Mouse (Mus musculus): ENCODE measurements around the gene Ltbp4. TPM values are rescaled to one million over a fixed set of nuclear protein-coding genes. Genes with fewer than 3 reads are reported as not detected.

Gene Ltbp4
- polyA plus RNA-seq, 1 experiment = 77.5 TPM

- Histone ChIP-seq H3K36me3 (ENCODE audit: control insufficient read depth, insufficient read depth, low read length) (no peaks in the 10 kb centered on the region), H3K4me1 (replicated peaks; ENCODE audit: control insufficient read depth, insufficient read depth, low read length) (peaks cover 6% of the 10 kb centered on the region; the same call in 1 of the 2 replicates), H3K27me3 (ENCODE audit: control insufficient read depth, insufficient read depth, low read length) (no peaks in the 10 kb centered on the region), H3K27ac (ENCODE audit: control insufficient read depth, insufficient read depth, low read length) (no peak overlapping the region), H3K4me3 (ENCODE audit: control insufficient read depth, insufficient read depth, low read length) (no peak overlapping the region)
- no peak for DNase-seq
- WGBS = 88% methylated on average over 3 of the region's 3 CpGs
- no peak for TF ChIP-seq CTCF (IDR thresholded peaks at IDR 0.05; ENCODE audit: borderline replicate concordance, control insufficient read depth, extremely low read depth, insufficient read depth, low read length, poor library complexity)
- TF ChIP-seq POLR2A (IDR thresholded peaks at IDR 0.05; ENCODE audit: control insufficient read depth, extremely low read depth, insufficient read depth, low read length, poor library complexity) = no peak
These were observed 27.7 kb downstream of the Ltbp4 start for GRCm38 (mm10) chr7:27309832-27310231.

GRCm38 (mm10) chr7:27308821-27309549 lies 28.5 kb downstream of the Ltbp4 start:
- DNase-seq = no peak
- no peak overlapping the region for H3K27ac ChIP-seq (ENCODE audit: control insufficient read depth, insufficient read depth, low read length)
- 22% methylated on average over 28 of the region's 28 CpGs for WGBS
- TF ChIP-seq POLR2A (IDR thresholded peaks at IDR 0.05; ENCODE audit: control insufficient read depth, extremely low read depth, insufficient read depth, low read length, poor library complexity) (no peak), CTCF (IDR thresholded peaks at IDR 0.05; ENCODE audit: borderline replicate concordance, control insufficient read depth, extremely low read depth, insufficient read depth, low read length, poor library complexity) (no peak)
- H3K4me3 ChIP-seq (ENCODE audit: control insufficient read depth, insufficient read depth, low read length) = no peak overlapping the region
- no peaks in the 10 kb centered on the region for H3K36me3 ChIP-seq (ENCODE audit: control insufficient read depth, insufficient read depth, low read length)
- no peaks in the 10 kb centered on the region for H3K27me3 ChIP-seq (ENCODE audit: control insufficient read depth, insufficient read depth, low read length)
- H3K4me1 ChIP-seq (replicated peaks; ENCODE audit: control insufficient read depth, insufficient read depth, low read length) = peaks cover 5% of the 10 kb centered on the region; the same call in 1 of the 2 replicates

DNA sequence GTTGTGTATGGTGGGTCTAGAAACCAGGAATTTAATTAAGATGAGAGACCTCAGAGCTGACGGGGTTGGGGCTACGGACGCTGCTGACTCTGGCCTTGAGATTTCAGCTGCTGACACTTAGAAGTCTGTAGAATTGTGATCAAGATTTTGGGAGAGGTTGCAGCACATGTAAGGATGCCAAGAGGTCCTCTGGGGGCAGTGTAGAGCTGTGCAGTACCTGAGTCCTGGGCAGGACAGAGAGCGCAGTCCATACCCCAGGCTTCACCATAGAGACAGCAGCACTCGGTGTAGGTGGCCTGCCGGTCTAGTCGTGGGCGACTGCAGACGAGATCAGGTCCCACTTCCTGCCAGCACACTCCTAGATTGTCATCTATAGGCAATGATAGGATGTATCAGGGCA lies 29.9 kb downstream of the Ltbp4 start:
- H3K27me3 ChIP-seq (ENCODE audit: control insufficient read depth, insufficient read depth, low read length) = no peaks in the 10 kb centered on the region
- WGBS = 84% methylated on average over 9 of the region's 9 CpGs

DNA sequence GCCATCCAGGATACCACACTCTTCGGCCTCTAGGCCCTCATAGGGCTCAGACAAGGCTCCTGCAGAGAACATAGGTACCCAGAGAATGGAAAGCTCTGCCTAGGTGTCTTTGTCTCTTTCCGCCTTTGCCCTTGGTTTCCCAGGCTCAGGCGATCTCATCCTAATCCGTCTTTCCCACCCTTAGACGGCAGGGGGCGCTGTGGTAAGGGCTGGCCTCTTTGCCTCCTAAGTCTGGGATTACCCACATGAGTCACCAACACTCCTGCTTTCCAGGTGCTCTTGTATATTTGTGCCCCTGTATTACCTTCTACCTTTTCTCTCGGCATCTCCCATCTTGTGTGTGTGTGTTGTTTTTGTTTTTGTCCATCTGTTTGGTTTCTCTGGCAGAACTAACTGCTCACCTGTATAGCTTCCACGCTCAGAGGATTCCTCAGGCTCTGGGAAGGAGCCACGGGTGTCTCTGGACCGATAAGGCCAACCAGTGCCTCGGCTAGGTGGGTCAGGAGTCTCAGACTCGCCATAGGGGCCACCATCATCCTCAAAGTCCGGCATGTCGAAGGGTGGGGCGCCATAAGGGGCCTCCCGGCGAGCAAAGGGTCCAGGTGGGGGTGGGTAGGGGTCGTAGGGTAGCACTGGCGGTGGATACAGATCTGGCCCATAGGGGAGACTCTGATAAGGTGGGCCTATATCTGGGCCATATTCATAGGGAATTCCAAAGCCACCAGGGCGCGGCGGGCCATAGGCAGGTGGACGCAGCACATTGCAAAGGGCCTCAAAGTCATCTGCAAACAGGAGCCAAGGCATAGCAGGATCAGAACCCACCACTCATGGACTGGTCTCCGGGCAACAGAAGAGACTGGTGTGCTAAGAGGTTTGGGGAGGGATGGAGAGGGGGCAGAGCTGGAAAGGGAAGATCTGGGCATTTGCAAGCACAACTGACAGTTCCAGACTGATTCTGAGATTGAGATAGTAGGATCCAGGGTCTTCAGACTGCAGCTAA lies 31.0 kb downstream of the Ltbp4 start:
- TF ChIP-seq POLR2A (IDR thresholded peaks at IDR 0.05; ENCODE audit: control insufficient read depth, extremely low read depth, insufficient read depth, low read length, poor library complexity) (no peak), CTCF (IDR thresholded peaks at IDR 0.05; ENCODE audit: borderline replicate concordance, control insufficient read depth, extremely low read depth, insufficient read depth, low read length, poor library complexity) (peak; percentile 66; the same call in 1 of the 2 replicates)
- 82% methylated on average over 24 of the region's 24 CpGs for WGBS
- Histone ChIP-seq H3K4me1 (replicated peaks; ENCODE audit: control insufficient read depth, insufficient read depth, low read length) (peaks cover 5% of the 10 kb centered on the region; the same call in 1 of the 2 replicates), H3K27me3 (ENCODE audit: control insufficient read depth, insufficient read depth, low read length) (no peaks in the 10 kb centered on the region; the same call in 1 of the 2 replicates), H3K27ac (ENCODE audit: control insufficient read depth, insufficient read depth, low read length) (no peak overlapping the region), H3K36me3 (ENCODE audit: control insufficient read depth, insufficient read depth, low read length) (no peaks in the 10 kb centered on the region), H3K4me3 (ENCODE audit: control insufficient read depth, insufficient read depth, low read length) (no peak overlapping the region)
- peak; percentile 43 for DNase-seq

More for the DNA sequence above, 29.9 kb downstream of the Ltbp4 start:
- TF ChIP-seq POLR2A (IDR thresholded peaks at IDR 0.05; ENCODE audit: control insufficient read depth, extremely low read depth, insufficient read depth, low read length, poor library complexity) = no peak
- TF ChIP-seq CTCF (IDR thresholded peaks at IDR 0.05; ENCODE audit: borderline replicate concordance, control insufficient read depth, extremely low read depth, insufficient read depth, low read length, poor library complexity) = no peak
- Histone ChIP-seq H3K4me3 (ENCODE audit: control insufficient read depth, insufficient read depth, low read length) (no peak overlapping the region), H3K27ac (ENCODE audit: control insufficient read depth, insufficient read depth, low read length) (no peak overlapping the region), H3K4me1 (replicated peaks; ENCODE audit: control insufficient read depth, insufficient read depth, low read length) (peaks cover 5% of the 10 kb centered on the region; the same call in 1 of the 2 replicates), H3K36me3 (ENCODE audit: control insufficient read depth, insufficient read depth, low read length) (no peaks in the 10 kb centered on the region)
- no peak for DNase-seq

DNA sequence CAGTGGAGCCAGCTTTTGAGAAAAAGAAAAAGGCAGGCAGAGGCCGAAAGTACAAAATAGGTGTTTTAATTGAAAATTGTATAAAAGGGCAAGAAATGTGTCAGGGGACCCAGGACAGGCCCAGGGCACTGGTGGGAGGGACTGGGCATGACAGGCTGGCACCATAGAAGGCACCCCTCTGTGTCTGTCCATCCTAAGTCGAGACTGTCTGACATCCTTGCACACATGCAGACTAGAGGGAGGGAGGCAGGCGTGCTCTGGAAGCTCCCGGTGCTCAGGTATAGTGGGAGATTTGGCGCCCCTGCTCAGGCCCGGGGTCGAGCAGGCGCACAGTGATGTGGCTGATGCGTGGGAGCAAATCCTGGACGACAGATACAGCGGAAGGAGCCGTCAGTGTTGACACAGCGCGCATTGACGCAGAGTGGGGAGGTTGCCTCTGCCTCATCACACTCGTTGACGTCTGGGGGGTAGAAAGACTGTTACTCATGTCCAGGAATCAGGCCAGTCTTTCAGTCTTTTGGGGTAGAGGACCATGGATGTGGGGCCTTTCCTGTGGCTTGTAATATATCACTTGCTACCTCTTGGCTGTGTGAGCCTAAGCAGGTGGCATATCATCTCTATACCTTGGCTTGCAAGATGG lies 32.3 kb downstream of the Ltbp4 start:
- 92% methylated on average over 17 of the region's 17 CpGs for WGBS
- H3K4me1 ChIP-seq (replicated peaks; ENCODE audit: control insufficient read depth, insufficient read depth, low read length) = peaks cover under 1% of the 10 kb centered on the region; the same call in 1 of the 2 replicates
- H3K27ac ChIP-seq (ENCODE audit: control insufficient read depth, insufficient read depth, low read length) = no peak overlapping the region

More for the DNA sequence above, 32.3 kb downstream of the Ltbp4 start:
- Histone ChIP-seq H3K36me3 (ENCODE audit: control insufficient read depth, insufficient read depth, low read length) (no peaks in the 10 kb centered on the region), H3K27me3 (ENCODE audit: control insufficient read depth, insufficient read depth, low read length) (no peaks in the 10 kb centered on the region; the same call in 1 of the 2 replicates), H3K4me3 (ENCODE audit: control insufficient read depth, insufficient read depth, low read length) (no peak overlapping the region)
- no peak for DNase-seq
- no peak for TF ChIP-seq CTCF (IDR thresholded peaks at IDR 0.05; ENCODE audit: borderline replicate concordance, control insufficient read depth, extremely low read depth, insufficient read depth, low read length, poor library complexity)
- TF ChIP-seq POLR2A (IDR thresholded peaks at IDR 0.05; ENCODE audit: control insufficient read depth, extremely low read depth, insufficient read depth, low read length, poor library complexity) = no peak

Measured in thymus, adult 2 months (tissue).